7 mouse cellular contexts compared by ENCODE assay signal in genomic region chr9:108082549-108082948, GRCm38 (mm10). TPM values are rescaled to one million over a fixed set of nuclear protein-coding genes. Genes with fewer than 3 reads are reported as not detected.
DNase-seq lines count a peak whose midpoint lies in the region; ATAC-seq and TF ChIP-seq lines count a peak whose summit lies in the region.

No protein-coding gene starts in this region.

- no peak for TF ChIP-seq CTCF in lung, postnatal 0 days (IDR thresholded peaks at IDR 0.05)

- TF ChIP-seq EP300 in lung, postnatal 0 days (IDR thresholded peaks at IDR 0.05), result no peak

- H3K4me2 ChIP-seq in lung, postnatal 0 days (replicated peaks; ENCODE audit: low read depth, low read length), result peak overlapping the region; percentile 36
- peak overlapping the region; percentile 48 for H3K4me2 ChIP-seq in intestine, embryonic 15.5 days (replicated peaks)
- no peak overlapping the region for H3K4me2 ChIP-seq in neural tube, embryonic 14.5 days (ENCODE audit: low read depth, low read length)

- H3K9ac ChIP-seq in lung, postnatal 0 days (replicated peaks; ENCODE audit: low read depth), result peak overlapping the region; percentile 19; the same call in 1 of the 2 replicates
- H3K9ac ChIP-seq in intestine, embryonic 15.5 days, result no peak overlapping the region; the same call in 1 of the 2 replicates
- 0 out of 2 replicates have a peak overlapping the region, but pooled peaks have one; percentile 16 for H3K9ac ChIP-seq in neural tube, embryonic 14.5 days (replicated peaks; ENCODE audit: low read depth, low read length)

- no peak overlapping the region for H3K4me3 ChIP-seq in lung, postnatal 0 days (ENCODE audit: low read depth, low read length)
- H3K4me3 ChIP-seq in erythroblast, embryonic 14.5 days (replicated peaks), result peak overlapping the region; percentile 63
- peak overlapping the region; percentile 11; the same call in 1 of the 2 replicates for H3K4me3 ChIP-seq in intestine, embryonic 15.5 days (replicated peaks)
- H3K4me3 ChIP-seq in neural tube, embryonic 14.5 days (ENCODE audit: low read depth, low read length), result no peak overlapping the region

- peaks cover 5% of the 10 kb centered on the region; the same call in 1 of the 2 replicates for H3K27me3 ChIP-seq in lung, postnatal 0 days (replicated peaks; ENCODE audit: insufficient read depth, low read length)
- H3K27me3 ChIP-seq in erythroblast, embryonic 14.5 days (ENCODE audit: control insufficient read depth), result no peaks in the 10 kb centered on the region
- peaks cover 26% of the 10 kb centered on the region for H3K27me3 ChIP-seq in intestine, embryonic 15.5 days (replicated peaks)
- peaks cover 13% of the 10 kb centered on the region for H3K27me3 ChIP-seq in neural tube, embryonic 14.5 days (ENCODE audit: control insufficient read depth, insufficient read depth, low read length)

- no peaks in the 10 kb centered on the region for H3K9me3 ChIP-seq in lung, postnatal 0 days (ENCODE audit: low read length)
- H3K9me3 ChIP-seq in erythroblast, embryonic 14.5 days (ENCODE audit: control insufficient read depth, low read length), result no peaks in the 10 kb centered on the region
- H3K9me3 ChIP-seq in intestine, embryonic 15.5 days, result no peaks in the 10 kb centered on the region
- H3K9me3 ChIP-seq in neural tube, embryonic 14.5 days (ENCODE audit: control insufficient read depth, low read length), result no peaks in the 10 kb centered on the region

- 3% methylated on average over 19 of the region's 19 CpGs for WGBS in lung, postnatal 0 days
- 4% methylated on average over 19 of the region's 19 CpGs for WGBS in intestine, embryonic 15.5 days
- 8% methylated on average over 19 of the region's 19 CpGs for WGBS in neural tube, embryonic 14.5 days

- H3K27ac ChIP-seq in lung, postnatal 0 days (ENCODE audit: low read length), result no peak overlapping the region
- H3K27ac ChIP-seq in intestine, embryonic 15.5 days, result no peak overlapping the region
- H3K27ac ChIP-seq in neural tube, embryonic 14.5 days (ENCODE audit: low read depth, low read length), result no peak overlapping the region

- no peak for DNase-seq in lung, postnatal 0 days (ENCODE audit: low spot score)
- no peak for DNase-seq in lung, postnatal 4 days
- no peak for DNase-seq in T-cell, adult 2 months (ENCODE audit: low spot score)
- DNase-seq in adrenal gland, adult 2 months, result no peak

- H3K4me1 ChIP-seq in lung, postnatal 0 days (ENCODE audit: insufficient read depth, low read depth, low read length), result peaks cover 15% of the 10 kb centered on the region
- peaks cover 93% of the 10 kb centered on the region for H3K4me1 ChIP-seq in erythroblast, embryonic 14.5 days (ENCODE audit: control insufficient read depth)
- peaks cover 21% of the 10 kb centered on the region for H3K4me1 ChIP-seq in intestine, embryonic 15.5 days (replicated peaks)
- H3K4me1 ChIP-seq in neural tube, embryonic 14.5 days (ENCODE audit: control insufficient read depth, insufficient read depth, low read length), result peaks cover 7% of the 10 kb centered on the region

- no peak for ATAC-seq in lung, postnatal 0 days
- ATAC-seq in intestine, embryonic 15.5 days, result peak; percentile 19; the same call in 1 of the 2 replicates
- no peak for ATAC-seq in neural tube, embryonic 14.5 days (ENCODE audit: low read depth)

- peaks cover 28% of the 10 kb centered on the region; the same call in 1 of the 2 replicates for H3K36me3 ChIP-seq in lung, postnatal 0 days (ENCODE audit: insufficient read depth, low read length)
- H3K36me3 ChIP-seq in erythroblast, embryonic 14.5 days (ENCODE audit: control insufficient read depth), result peaks cover 91% of the 10 kb centered on the region
- peaks cover 22% of the 10 kb centered on the region for H3K36me3 ChIP-seq in intestine, embryonic 15.5 days
- H3K36me3 ChIP-seq in neural tube, embryonic 14.5 days (ENCODE audit: control insufficient read depth, insufficient read depth, low read length), result peaks cover 25% of the 10 kb centered on the region

RNA-seq across cellular contexts. Expression of gene Rnf123, which starts 0.6 kb away (rescaled TPM):
- polyA plus RNA-seq in lung, postnatal 0 days (2015; fragmentation: Nextera tagmentation; extraction: Ambion mirVana), result 19.7 and 20.4 TPM in 2 replicates
- polyA plus RNA-seq in erythroblast, embryonic 14.5 days (2012), result 107 and 276 TPM in 2 replicates
- 18.6 and 23.7 TPM in 2 replicates for polyA plus RNA-seq in intestine, embryonic 15.5 days (2015; fragmentation: Nextera tagmentation; extraction: Ambion mirVana)
- polyA plus RNA-seq in neural tube, embryonic 14.5 days (2014; fragmentation: Nextera tagmentation; extraction: Ambion mirVana), result 47.7 and 55.7 TPM in 2 replicates
- total RNA-seq in adrenal gland, adult 2 months (2021), result 10 to 100 TPM; 65.5 to 66.0 TPM
- 88.9 and 93.6 TPM in 2 replicates for polyA plus RNA-seq in adrenal gland, adult 2 months (2012; rRNA removed)

RNA-seq across cellular contexts. Expression of gene Mst1, which starts 2.3 kb away (rescaled TPM):
- polyA plus RNA-seq in lung, postnatal 0 days (2015; fragmentation: Nextera tagmentation; extraction: Ambion mirVana), result 0.62 and 1.1 TPM in 2 replicates
- 2.4 and 2.6 TPM in 2 replicates for polyA plus RNA-seq in erythroblast, embryonic 14.5 days (2012)
- 0.98 and 2.2 TPM in 2 replicates for polyA plus RNA-seq in intestine, embryonic 15.5 days (2015; fragmentation: Nextera tagmentation; extraction: Ambion mirVana)
- polyA plus RNA-seq in neural tube, embryonic 14.5 days (2014; fragmentation: Nextera tagmentation; extraction: Ambion mirVana), result 0.08 TPM in 1 of 2 replicates, not detected in the other
- under 1 TPM; 0.17 to 0.86 TPM for total RNA-seq in adrenal gland, adult 2 months (2021)
- 0.23 and 0.44 TPM in 2 replicates for polyA plus RNA-seq in adrenal gland, adult 2 months (2012; rRNA removed)

RNA-seq across cellular contexts. Expression of gene Apeh, which starts 11.9 kb away (rescaled TPM):
- 29.3 and 34.6 TPM in 2 replicates for polyA plus RNA-seq in lung, postnatal 0 days (2015; fragmentation: Nextera tagmentation; extraction: Ambion mirVana)
- polyA plus RNA-seq in erythroblast, embryonic 14.5 days (2012), result 47.5 and 65.3 TPM in 2 replicates
- polyA plus RNA-seq in intestine, embryonic 15.5 days (2015; fragmentation: Nextera tagmentation; extraction: Ambion mirVana), result 76.5 and 96.8 TPM in 2 replicates
- polyA plus RNA-seq in neural tube, embryonic 14.5 days (2014; fragmentation: Nextera tagmentation; extraction: Ambion mirVana), result 47.9 and 51.7 TPM in 2 replicates
- total RNA-seq in adrenal gland, adult 2 months (2021), result 10 to 100 TPM; 90.2 to 91.6 TPM
- polyA plus RNA-seq in adrenal gland, adult 2 months (2012; rRNA removed), result 96.2 and 121 TPM in 2 replicates

RNA-seq across cellular contexts. Expression of gene Amigo3, which starts 29.6 kb away (rescaled TPM):
- 1.6 and 1.7 TPM in 2 replicates for polyA plus RNA-seq in lung, postnatal 0 days (2015; fragmentation: Nextera tagmentation; extraction: Ambion mirVana)
- 0.01 and 0.08 TPM in 2 replicates for polyA plus RNA-seq in erythroblast, embryonic 14.5 days (2012)
- 3.1 and 3.2 TPM in 2 replicates for polyA plus RNA-seq in intestine, embryonic 15.5 days (2015; fragmentation: Nextera tagmentation; extraction: Ambion mirVana)
- polyA plus RNA-seq in neural tube, embryonic 14.5 days (2014; fragmentation: Nextera tagmentation; extraction: Ambion mirVana), result 2.8 and 3.5 TPM in 2 replicates
- total RNA-seq in adrenal gland, adult 2 months (2021), result 1 to 10 TPM; 4.4 to 4.5 TPM
- polyA plus RNA-seq in adrenal gland, adult 2 months (2012; rRNA removed), result 6.6 and 9.4 TPM in 2 replicates

RNA-seq across cellular contexts. Expression of gene Gmppb, which starts 33.5 kb away (rescaled TPM):
- polyA plus RNA-seq in lung, postnatal 0 days (2015; fragmentation: Nextera tagmentation; extraction: Ambion mirVana), result 25.5 and 26.5 TPM in 2 replicates
- 0.32 and 0.61 TPM in 2 replicates for polyA plus RNA-seq in erythroblast, embryonic 14.5 days (2012)
- 61.8 and 79.2 TPM in 2 replicates for polyA plus RNA-seq in intestine, embryonic 15.5 days (2015; fragmentation: Nextera tagmentation; extraction: Ambion mirVana)
- polyA plus RNA-seq in neural tube, embryonic 14.5 days (2014; fragmentation: Nextera tagmentation; extraction: Ambion mirVana), result 19.5 and 21.2 TPM in 2 replicates
- 10 to 100 TPM; 17.8 to 32.4 TPM for total RNA-seq in adrenal gland, adult 2 months (2021)
- 8.6 and 10.7 TPM in 2 replicates for polyA plus RNA-seq in adrenal gland, adult 2 months (2012; rRNA removed)

Comparison
In these comparisons a context has a peak if more than half of its experiments do, and no peak if none do; other contexts are left out.
1. H3K4me3 ChIP-seq: peak in erythroblast, embryonic 14.5 days (single experiment) and intestine, embryonic 15.5 days (single experiment); none in lung, postnatal 0 days (single experiment) and neural tube, embryonic 14.5 days (single experiment).